Mouse (Mus musculus): ENCODE data around the gene Ralgds. TPM values are rescaled to one million over a fixed set of nuclear protein-coding genes. Genes with fewer than 3 reads are reported as not detected.
A peak's percentile ranks its signal among the peaks of the same experiment; 100 is the strongest.
"Not testable (repeated sequence)": the region's sequence is repeated elsewhere in the genome, so short reads cannot be mapped to it uniquely, and the experiment has no call there.

The Ralgds gene
- polyA plus RNA-seq, 1 experiment = 110 TPM

DNA sequence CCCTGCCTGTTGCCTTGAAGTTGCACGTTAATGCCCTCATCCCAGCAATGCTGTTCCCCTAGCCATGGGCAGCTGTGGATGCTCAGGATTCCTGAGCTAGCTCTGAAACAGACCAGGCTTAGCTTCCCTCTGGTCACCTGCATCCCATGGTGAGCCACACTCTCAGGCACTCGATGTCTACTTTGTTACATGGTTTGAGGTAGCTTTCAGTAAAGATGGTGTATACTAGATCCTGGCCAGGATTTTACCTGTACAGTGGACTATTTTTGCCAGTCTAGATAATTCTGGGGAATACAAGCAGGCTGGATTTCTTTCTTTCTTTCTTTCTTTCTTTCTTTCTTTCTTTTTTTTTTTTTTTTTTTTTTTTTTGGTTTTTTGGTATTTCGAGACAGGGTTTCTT lies 7.1 kb upstream of the Ralgds start, which contains the start of gene Gm10134:
TSS of gene Gm10134 (plus strand) at position 301 of the 400 bp plus-strand sequence.
- Histone ChIP-seq H3K27me3 (ENCODE audit: control insufficient read depth, insufficient read depth, low read length) (no peaks in the 10 kb centered on the region), H3K36me3 (ENCODE audit: control insufficient read depth, insufficient read depth, low read length) (no peaks in the 10 kb centered on the region), H3K4me1 (ENCODE audit: control insufficient read depth, insufficient read depth, insufficient read length, low read length) (peaks cover 2% of the 10 kb centered on the region; the same call in 1 of the 2 replicates), H3K27ac (ENCODE audit: insufficient read depth, low read depth, low read length) (no peak within 1 kb of the TSS), H3K4me3 (ENCODE audit: low read depth, low read length) (no peak within 1 kb of the TSS)
- WGBS = 83% methylated on average over 3 of the region's 3 CpGs
- TF ChIP-seq POLR2A (IDR thresholded peaks at IDR 0.05; ENCODE audit: low read depth, low read length) = no peak
- TF ChIP-seq CTCF (IDR thresholded peaks at IDR 0.05; ENCODE audit: extremely low read depth, insufficient read length, insufficient replicate concordance, low read depth, low read length) = no peak

- H3K4me3 ChIP-seq (ENCODE audit: low read depth, low read length) = no peak overlapping the region
- no peak overlapping the region for H3K27ac ChIP-seq (ENCODE audit: insufficient read depth, low read depth, low read length)
- H3K36me3 ChIP-seq (ENCODE audit: control insufficient read depth, insufficient read depth, low read length) = no peaks in the 10 kb centered on the region
- 78% methylated on average over 6 of the region's 6 CpGs for WGBS
- H3K27me3 ChIP-seq (ENCODE audit: control insufficient read depth, insufficient read depth, low read length) = no peaks in the 10 kb centered on the region
- peaks cover 2% of the 10 kb centered on the region; the same call in 1 of the 2 replicates for H3K4me1 ChIP-seq (ENCODE audit: control insufficient read depth, insufficient read depth, insufficient read length, low read length)
- TF ChIP-seq CTCF (IDR thresholded peaks at IDR 0.05; ENCODE audit: extremely low read depth, insufficient read length, insufficient replicate concordance, low read depth, low read length) = no peak
- no peak for TF ChIP-seq POLR2A (IDR thresholded peaks at IDR 0.05; ENCODE audit: low read depth, low read length)
These were observed 6.6 kb upstream of the Ralgds start for GRCm38 (mm10) chr2:28506291-28506690.

- not testable (repeated sequence) for H3K4me3 ChIP-seq (ENCODE audit: low read depth, low read length); H3K27ac ChIP-seq (ENCODE audit: insufficient read depth, low read depth, low read length); H3K36me3 ChIP-seq (ENCODE audit: control insufficient read depth, insufficient read depth, low read length); H3K27me3 ChIP-seq (ENCODE audit: control insufficient read depth, insufficient read depth, low read length)
- H3K4me1 ChIP-seq (ENCODE audit: control insufficient read depth, insufficient read depth, insufficient read length, low read length) = peaks cover 30% of the 10 kb centered on the region
- 0 out of 2 replicates have a peak, but pooled peaks have one; percentile 10 for TF ChIP-seq CTCF (IDR thresholded peaks at IDR 0.05; ENCODE audit: extremely low read depth, insufficient read length, insufficient replicate concordance, low read depth, low read length)
- WGBS = 59% methylated on average over 5 of the region's 5 CpGs
These were observed 1.3 kb upstream of the Ralgds start for GRCm38 (mm10) chr2:28511600-28511999.

- Histone ChIP-seq H3K4me1 (ENCODE audit: control insufficient read depth, insufficient read depth, insufficient read length, low read length) (peaks cover 49% of the 10 kb centered on the region), H3K27me3 (ENCODE audit: control insufficient read depth, insufficient read depth, low read length) (no peaks in the 10 kb centered on the region), H3K36me3 (ENCODE audit: control insufficient read depth, insufficient read depth, low read length) (no peaks in the 10 kb centered on the region), H3K4me3 (ENCODE audit: low read depth, low read length) (peak overlapping the region; percentile 96), H3K27ac (ENCODE audit: insufficient read depth, low read depth, low read length) (peak overlapping the region; percentile 84)
- TF ChIP-seq POLR2A (IDR thresholded peaks at IDR 0.05; ENCODE audit: low read depth, low read length) (peak; percentile 1; the same call in 1 of the 2 replicates), CTCF (IDR thresholded peaks at IDR 0.05; ENCODE audit: extremely low read depth, insufficient read length, insufficient replicate concordance, low read depth, low read length) (no peak)
- WGBS = 4% methylated on average over 47 of the region's 47 CpGs
These were observed 776 bp downstream of the Ralgds start for GRCm38 (mm10) chr2:28513431-28514370.

GRCm38 (mm10) chr2:28514489-28514888 lies 1.6 kb downstream of the Ralgds start:
- Histone ChIP-seq H3K36me3 (ENCODE audit: control insufficient read depth, insufficient read depth, low read length) (no peaks in the 10 kb centered on the region), H3K27ac (ENCODE audit: insufficient read depth, low read depth, low read length) (peak overlapping the region; percentile 84), H3K4me1 (ENCODE audit: control insufficient read depth, insufficient read depth, insufficient read length, low read length) (peaks cover 51% of the 10 kb centered on the region), H3K27me3 (ENCODE audit: control insufficient read depth, insufficient read depth, low read length) (no peaks in the 10 kb centered on the region), H3K4me3 (ENCODE audit: low read depth, low read length) (peak overlapping the region; percentile 24; the same call in 1 of the 2 replicates)
- TF ChIP-seq POLR2A (IDR thresholded peaks at IDR 0.05; ENCODE audit: low read depth, low read length) (0 out of 2 replicates have a peak, but pooled peaks have one; percentile 30), CTCF (IDR thresholded peaks at IDR 0.05; ENCODE audit: extremely low read depth, insufficient read length, insufficient replicate concordance, low read depth, low read length) (peak; percentile 88; the same call in 1 of the 2 replicates)
- WGBS = 12% methylated on average over 5 of the region's 5 CpGs

DNA sequence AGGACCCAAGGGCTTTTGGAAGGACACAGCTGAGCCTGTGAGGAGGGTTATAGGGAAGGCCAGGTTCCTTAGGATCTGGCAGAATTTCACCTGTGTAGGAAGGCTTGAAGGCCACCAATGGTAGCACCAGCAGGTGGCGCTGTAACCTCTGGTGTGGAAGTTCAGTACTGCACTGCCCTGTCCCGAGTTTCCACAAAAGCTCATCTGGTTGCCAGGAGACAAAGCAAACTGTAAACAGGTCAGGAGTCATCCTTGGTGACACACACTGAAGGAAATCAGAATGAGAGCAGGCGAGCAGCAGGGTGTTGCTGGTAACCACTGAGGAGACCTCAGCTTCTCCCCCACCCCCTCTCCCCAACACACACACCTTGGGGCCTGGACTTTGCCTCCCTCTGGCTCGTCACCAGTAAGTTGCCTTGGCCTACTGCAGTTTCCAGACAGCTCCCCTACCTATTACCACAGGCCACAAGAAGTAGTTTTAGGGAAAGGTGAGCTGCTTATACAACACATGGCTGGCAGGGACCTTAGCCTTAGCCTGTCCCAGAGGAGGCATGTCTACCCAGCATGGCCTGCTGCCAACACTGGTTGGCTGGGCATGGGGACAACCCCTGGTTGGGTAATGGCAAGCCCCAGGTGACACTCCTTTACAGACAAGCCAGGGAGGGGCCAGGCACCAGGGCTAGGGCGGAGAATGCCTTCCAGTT lies 4.4 kb downstream of the Ralgds start:
- Histone ChIP-seq H3K36me3 (ENCODE audit: control insufficient read depth, insufficient read depth, low read length) (no peaks in the 10 kb centered on the region), H3K4me1 (ENCODE audit: control insufficient read depth, insufficient read depth, insufficient read length, low read length) (peaks cover 66% of the 10 kb centered on the region), H3K27ac (ENCODE audit: insufficient read depth, low read depth, low read length) (peak overlapping the region; percentile 92), H3K27me3 (ENCODE audit: control insufficient read depth, insufficient read depth, low read length) (no peaks in the 10 kb centered on the region), H3K4me3 (ENCODE audit: low read depth, low read length) (no peak overlapping the region)
- TF ChIP-seq POLR2A (IDR thresholded peaks at IDR 0.05; ENCODE audit: low read depth, low read length) = 0 out of 2 replicates have a peak, but pooled peaks have one; percentile 17
- TF ChIP-seq CTCF (IDR thresholded peaks at IDR 0.05; ENCODE audit: extremely low read depth, insufficient read length, insufficient replicate concordance, low read depth, low read length) = peak; percentile 98
- WGBS = 11% methylated on average over 5 of the region's 5 CpGs
